ENCODE assay signal across 8 mouse cellular contexts in the genomic region with DNA sequence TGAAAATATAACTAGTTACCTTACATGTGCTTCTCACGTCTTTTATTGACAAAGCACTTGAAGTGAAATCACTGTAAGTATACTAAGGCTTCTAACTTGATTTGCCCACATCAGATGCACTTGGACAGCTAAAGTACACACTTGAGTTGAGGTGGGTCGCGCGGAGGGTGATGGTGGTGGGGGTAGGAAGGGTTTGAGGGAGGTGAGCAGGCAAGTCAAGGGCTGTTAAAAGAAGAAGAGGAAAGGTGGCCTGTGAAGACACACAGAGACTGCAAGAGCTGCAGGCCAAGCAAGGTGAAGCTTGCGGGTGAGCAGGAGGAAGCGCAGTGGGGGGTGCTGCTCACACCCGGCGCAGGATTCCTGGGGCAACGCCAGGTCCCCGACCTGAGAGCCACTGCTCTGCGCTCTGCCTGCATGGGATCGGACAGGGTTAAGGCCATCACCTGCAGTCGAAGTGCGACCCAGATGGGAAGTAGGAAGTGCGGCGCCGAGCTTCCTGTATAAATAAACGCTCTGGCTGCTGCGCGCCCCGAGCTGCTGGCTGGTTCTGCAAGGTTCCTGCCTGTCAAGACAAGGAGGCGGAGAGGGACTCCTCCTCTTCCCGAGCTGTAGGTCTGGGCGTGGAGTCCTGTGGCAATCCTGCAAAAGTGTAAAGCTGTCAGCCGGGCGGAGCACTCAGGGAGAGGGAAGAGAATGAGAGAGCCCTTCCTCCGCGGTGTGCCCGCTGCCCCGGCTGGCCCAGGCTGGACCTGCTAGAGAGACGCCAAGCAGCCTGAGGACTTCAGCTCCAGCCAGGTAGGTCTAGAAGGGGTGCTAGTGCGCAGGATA.
DNase-seq lines count a peak whose midpoint lies in the region; ATAC-seq and TF ChIP-seq lines count a peak whose summit lies in the region.

No protein-coding gene starts in this region.

- no peak for TF ChIP-seq CTCF in liver, embryonic 14.5 days (IDR thresholded peaks at IDR 0.05; ENCODE audit: low read depth)

- H3K9me3 ChIP-seq in forebrain, embryonic 12.5 days: no peaks in the 10 kb centered on the region
- H3K9me3 ChIP-seq in heart, embryonic 16.5 days (replicated peaks; ENCODE audit: control insufficient read depth, low read length): no peaks in the 10 kb centered on the region
- no peaks in the 10 kb centered on the region for H3K9me3 ChIP-seq in liver, embryonic 14.5 days (ENCODE audit: control insufficient read depth, low read length)
- no peaks in the 10 kb centered on the region for H3K9me3 ChIP-seq in neural tube, embryonic 11.5 days (ENCODE audit: control insufficient read depth, low read length)

- H3K4me2 ChIP-seq in forebrain, embryonic 12.5 days: peak overlapping the region; percentile 89
- H3K4me2 ChIP-seq in heart, embryonic 16.5 days (ENCODE audit: low read depth, low read length): peak overlapping the region; percentile 75
- H3K4me2 ChIP-seq in liver, embryonic 14.5 days (ENCODE audit: low read depth): peak overlapping the region; percentile 66
- H3K4me2 ChIP-seq in neural tube, embryonic 11.5 days (ENCODE audit: low read depth): peak overlapping the region; percentile 86

- peak overlapping the region; percentile 50 for H3K4me3 ChIP-seq in forebrain, embryonic 12.5 days (replicated peaks)
- H3K4me3 ChIP-seq in heart, embryonic 16.5 days (ENCODE audit: low read length): peak overlapping the region; percentile 57
- H3K4me3 ChIP-seq in liver, embryonic 14.5 days (ENCODE audit: insufficient read depth in 1 of 2, low read depth in 2 of 2, low read length in 2 of 2): peak overlapping the region; percentile 44 to 57
- H3K4me3 ChIP-seq in neural tube, embryonic 11.5 days (ENCODE audit: low read depth, low read length): peak overlapping the region; percentile 48

- no peak for TF ChIP-seq EP300 in liver, embryonic 14.5 days (IDR thresholded peaks at IDR 0.05; ENCODE audit: low read depth)

- ATAC-seq in CD4-positive, CD25-positive, alpha-beta regulatory T cell, adult 4 months: no peak
- ATAC-seq in forebrain, embryonic 12.5 days (ENCODE audit: low FRiP score): no peak
- ATAC-seq in heart, embryonic 16.5 days (replicated peaks; ENCODE audit: extremely low read depth, insufficient read depth, low FRiP score): peak; percentile 85
- ATAC-seq in liver, embryonic 14.5 days (ENCODE audit: insufficient read depth): peak; percentile 23; the same call in 1 of the 2 replicates
- ATAC-seq in neural tube, embryonic 11.5 days (ENCODE audit: insufficient read depth, low FRiP score, low TSS enrichment): no peak

- H3K27me3 ChIP-seq in forebrain, embryonic 12.5 days: peaks cover 31% of the 10 kb centered on the region
- H3K27me3 ChIP-seq in heart, embryonic 16.5 days (ENCODE audit: control insufficient read depth, insufficient read depth, low read length): no peaks in the 10 kb centered on the region; the same call in 1 of the 2 replicates
- peaks cover 14% of the 10 kb centered on the region for H3K27me3 ChIP-seq in liver, embryonic 14.5 days (ENCODE audit: control insufficient read depth, insufficient read depth, low read length)
- peaks cover 7% of the 10 kb centered on the region; the same call in 1 of the 2 replicates for H3K27me3 ChIP-seq in neural tube, embryonic 11.5 days (ENCODE audit: control insufficient read depth, insufficient read depth, low read length)

- peak overlapping the region; percentile 56 for H3K9ac ChIP-seq in forebrain, embryonic 12.5 days
- peak overlapping the region; percentile 67 for H3K9ac ChIP-seq in heart, embryonic 16.5 days (ENCODE audit: low read length)
- H3K9ac ChIP-seq in liver, embryonic 14.5 days (replicated peaks): no peak overlapping the region
- H3K9ac ChIP-seq in neural tube, embryonic 11.5 days (ENCODE audit: low read length): peak overlapping the region; percentile 60

- peaks cover 17% of the 10 kb centered on the region for H3K4me1 ChIP-seq in forebrain, embryonic 12.5 days
- H3K4me1 ChIP-seq in heart, embryonic 16.5 days (ENCODE audit: control insufficient read depth, insufficient read depth, low read length): peaks cover 16% of the 10 kb centered on the region
- peaks cover 0 to 7% of the 10 kb centered on the region in 2 experiments; a peak in 3 of 4 replicates for H3K4me1 ChIP-seq in liver, embryonic 14.5 days (replicated peaks; ENCODE audit: control insufficient read depth in 2 of 2, insufficient read depth in 2 of 2, low read length in 1 of 2)
- H3K4me1 ChIP-seq in neural tube, embryonic 11.5 days (ENCODE audit: control insufficient read depth, insufficient read depth, low read length): peaks cover 8% of the 10 kb centered on the region

- DNase-seq in CD4-positive, CD25-positive, alpha-beta regulatory T cell, adult 2 months (ENCODE audit: low read depth, low spot score): peak; percentile 6
- peak; percentile 71 to 89 for DNase-seq in kidney, postnatal 25 days
- no peak for DNase-seq in liver, embryonic 14.5 days (ENCODE audit: low read depth in 3 of 3, low spot score in 3 of 3)
- DNase-seq in neural tube, embryonic 11.5 days (ENCODE audit: low spot score): peak; percentile 68
- DNase-seq in telencephalon, adult 2 months (ENCODE audit: low read depth, low spot score): peak; percentile 58

- no peaks in the 10 kb centered on the region for H3K36me3 ChIP-seq in forebrain, embryonic 12.5 days (replicated peaks)
- no peaks in the 10 kb centered on the region for H3K36me3 ChIP-seq in heart, embryonic 16.5 days (ENCODE audit: control insufficient read depth, insufficient read depth)
- no peaks in the 10 kb centered on the region for H3K36me3 ChIP-seq in liver, embryonic 14.5 days (replicated peaks; ENCODE audit: control insufficient read depth, insufficient read depth, low read depth)
- no peaks in the 10 kb centered on the region for H3K36me3 ChIP-seq in neural tube, embryonic 11.5 days (ENCODE audit: control insufficient read depth, insufficient read depth, low read length)

- H3K27ac ChIP-seq in forebrain, embryonic 12.5 days: no peak overlapping the region
- H3K27ac ChIP-seq in heart, embryonic 16.5 days (ENCODE audit: low read length): no peak overlapping the region
- H3K27ac ChIP-seq in liver, embryonic 14.5 days: no peak overlapping the region
- no peak overlapping the region for H3K27ac ChIP-seq in neural tube, embryonic 11.5 days (ENCODE audit: low read depth, low read length)

- WGBS in forebrain, embryonic 12.5 days: 8% methylated on average over 32 of the region's 32 CpGs
- 8% methylated on average over 32 of the region's 32 CpGs for WGBS in heart, embryonic 16.5 days
- 8% methylated on average over 32 of the region's 32 CpGs for WGBS in liver, embryonic 14.5 days (ENCODE audit: insufficient replicate concordance)
- WGBS in neural tube, embryonic 11.5 days: 9% methylated on average over 31 of the region's 32 CpGs

Comparison
In these comparisons a context has a peak if more than half of its experiments do, and no peak if none do; other contexts are left out.
1. DNase-seq: peak in CD4-positive, CD25-positive, alpha-beta regulatory T cell, adult 2 months (single experiment), kidney, postnatal 25 days (2 of 2), neural tube, embryonic 11.5 days (single experiment) and telencephalon, adult 2 months (single experiment); none in liver, embryonic 14.5 days (0 of 3).
2. ATAC-seq: peak in heart, embryonic 16.5 days (single experiment) and liver, embryonic 14.5 days (single experiment); none in CD4-positive, CD25-positive, alpha-beta regulatory T cell, adult 4 months (single experiment), forebrain, embryonic 12.5 days (single experiment) and neural tube, embryonic 11.5 days (single experiment).
3. Peak in every context shown above with its lines, with median percentiles within 50 percentile points of each other: H3K4me2 ChIP-seq and H3K4me3 ChIP-seq.